Mouse (Mus musculus): ENCODE data around the gene Ctsa. TPM values are rescaled to one million over a fixed set of nuclear protein-coding genes. Genes with fewer than 3 reads are reported as not detected.
A peak's percentile ranks its signal among the peaks of the same experiment; 100 is the strongest.
"Not testable (repeated sequence)": the region's sequence is repeated elsewhere in the genome, so short reads cannot be mapped to it uniquely, and the experiment has no call there.

Ctsa gene
- total and polyA plus RNA-seq, 2 experiments from 2014 or later = 134 to 263 TPM

- H3K36me3 ChIP-seq (replicated peaks; ENCODE audit: control insufficient read depth, insufficient read depth, low read length) = peaks cover 41% of the 10 kb centered on the region
- H3K27ac ChIP-seq (ENCODE audit: low read depth); ATAC-seq (ENCODE audit: insufficient read depth, low read depth); H3K4me3 ChIP-seq (ENCODE audit: low read depth, low read length); H3K27me3 ChIP-seq (ENCODE audit: control insufficient read depth, insufficient read depth, low read length); H3K9me3 ChIP-seq (replicated peaks; ENCODE audit: control insufficient read depth, low read length); H3K4me1 ChIP-seq (ENCODE audit: control insufficient read depth, insufficient read depth); DNase-seq (ENCODE audit: low spot score); H3K9ac ChIP-seq (replicated peaks; ENCODE audit: low read depth, low read length); H3K4me2 ChIP-seq (ENCODE audit: low read depth, low read length): not testable (repeated sequence)
- 69% methylated on average over 6 of the region's 6 CpGs for WGBS
- TF ChIP-seq CTCF (IDR thresholded peaks at IDR 0.05; ENCODE audit: low read depth) = peak; percentile 34
Measured at GRCm38 (mm10) chr2:164798554-164798953, 34.1 kb upstream of the Ctsa start.

- no peak for ATAC-seq (ENCODE audit: insufficient read depth, low read depth)
- no peak for DNase-seq (ENCODE audit: low spot score)
- H3K9me3 ChIP-seq (replicated peaks; ENCODE audit: control insufficient read depth, low read length) = no peaks in the 10 kb centered on the region
- H3K4me1 ChIP-seq (ENCODE audit: control insufficient read depth, insufficient read depth) = peaks cover 10% of the 10 kb centered on the region
- H3K4me3 ChIP-seq (ENCODE audit: low read depth, low read length) = no peak overlapping the region
- H3K4me2 ChIP-seq (ENCODE audit: low read depth, low read length) = no peak overlapping the region
- TF ChIP-seq EP300 (IDR thresholded peaks at IDR 0.05; ENCODE audit: low read depth) (no peak), CTCF (IDR thresholded peaks at IDR 0.05; ENCODE audit: low read depth) (no peak)
- no peak overlapping the region for H3K9ac ChIP-seq (replicated peaks; ENCODE audit: low read depth, low read length)
- peaks cover 32% of the 10 kb centered on the region for H3K36me3 ChIP-seq (replicated peaks; ENCODE audit: control insufficient read depth, insufficient read depth, low read length)
- no peak overlapping the region for H3K27ac ChIP-seq (ENCODE audit: low read depth)
- WGBS = 78% methylated on average over 13 of the region's 13 CpGs
- no peaks in the 10 kb centered on the region for H3K27me3 ChIP-seq (ENCODE audit: control insufficient read depth, insufficient read depth, low read length)
Measured at GRCm38 (mm10) chr2:164800252-164801004, 32.2 kb upstream of the Ctsa start.

- Histone ChIP-seq H3K9ac (replicated peaks; ENCODE audit: low read depth, low read length) (peak overlapping the region; percentile 82; the same call in 1 of the 2 replicates), H3K4me1 (ENCODE audit: control insufficient read depth, insufficient read depth) (peaks cover 18% of the 10 kb centered on the region), H3K4me3 (ENCODE audit: low read depth, low read length) (peak overlapping the region; percentile 81; the same call in 1 of the 2 replicates), H3K9me3 (replicated peaks; ENCODE audit: control insufficient read depth, low read length) (no peaks in the 10 kb centered on the region), H3K4me2 (ENCODE audit: low read depth, low read length) (peak overlapping the region; percentile 67; the same call in 1 of the 2 replicates), H3K36me3 (replicated peaks; ENCODE audit: control insufficient read depth, insufficient read depth, low read length) (peaks cover 10% of the 10 kb centered on the region), H3K27me3 (ENCODE audit: control insufficient read depth, insufficient read depth, low read length) (no peaks in the 10 kb centered on the region), H3K27ac (ENCODE audit: low read depth) (no peak overlapping the region)
- DNase-seq (ENCODE audit: low spot score) (no peak), ATAC-seq (ENCODE audit: insufficient read depth, low read depth) (no peak)
- WGBS = 82% methylated on average over 16 of the region's 16 CpGs
- TF ChIP-seq CTCF (IDR thresholded peaks at IDR 0.05; ENCODE audit: low read depth) = no peak
- no peak for TF ChIP-seq EP300 (IDR thresholded peaks at IDR 0.05; ENCODE audit: low read depth)
Measured at GRCm38 (mm10) chr2:164803201-164803920, 29.3 kb upstream of the Ctsa start.

GRCm38 (mm10) chr2:164803921-164804313, 28.8 kb upstream of the Ctsa start:
- Histone ChIP-seq H3K4me2 (ENCODE audit: low read depth, low read length) (peak overlapping the region; percentile 67), H3K27ac (ENCODE audit: low read depth) (peak overlapping the region; percentile 85)
- TF ChIP-seq EP300 (IDR thresholded peaks at IDR 0.05; ENCODE audit: low read depth) (no peak), CTCF (IDR thresholded peaks at IDR 0.05; ENCODE audit: low read depth) (no peak)

GRCm38 (mm10) chr2:164804533-164805331, 27.9 kb upstream of the Ctsa start, which contains the start of the genes Acot8 and Zswim3:
Gene Acot8, minus strand, starts transcription at chr2:164804882.
Gene Zswim3, plus strand, starts transcription at chr2:164805098.
- H3K27ac ChIP-seq (ENCODE audit: low read depth) = peak within 1 kb of the TSS; percentile 86
- H3K4me1 ChIP-seq (ENCODE audit: control insufficient read depth, insufficient read depth) = peaks cover 18% of the 10 kb centered on the region
- ATAC-seq (ENCODE audit: insufficient read depth, low read depth) (peak; percentile 96), DNase-seq (ENCODE audit: low spot score) (peak; percentile 99)
- H3K27me3 ChIP-seq (ENCODE audit: control insufficient read depth, insufficient read depth, low read length) = no peaks in the 10 kb centered on the region
- H3K36me3 ChIP-seq (replicated peaks; ENCODE audit: control insufficient read depth, insufficient read depth, low read length) = peaks cover 7% of the 10 kb centered on the region
- no peak for TF ChIP-seq CTCF (IDR thresholded peaks at IDR 0.05; ENCODE audit: low read depth)
- TF ChIP-seq EP300 (IDR thresholded peaks at IDR 0.05; ENCODE audit: low read depth) = peak; percentile 83
- H3K4me2 ChIP-seq (ENCODE audit: low read depth, low read length) = peak within 1 kb of the TSS; percentile 78
- H3K9ac ChIP-seq (replicated peaks; ENCODE audit: low read depth, low read length) = peak within 1 kb of the TSS; percentile 82
- WGBS = under 1% methylated on average over 47 of the region's 47 CpGs
- no peaks in the 10 kb centered on the region for H3K9me3 ChIP-seq (replicated peaks; ENCODE audit: control insufficient read depth, low read length)
- peak within 1 kb of the TSS; percentile 81 for H3K4me3 ChIP-seq (ENCODE audit: low read depth, low read length)

More at GRCm38 (mm10) chr2:164803921-164804313, 28.8 kb upstream of the Ctsa start:
- Histone ChIP-seq H3K4me3 (ENCODE audit: low read depth, low read length) (peak overlapping the region; percentile 81), H3K9ac (replicated peaks; ENCODE audit: low read depth, low read length) (peak overlapping the region; percentile 82), H3K36me3 (replicated peaks; ENCODE audit: control insufficient read depth, insufficient read depth, low read length) (peaks cover 9% of the 10 kb centered on the region), H3K9me3 (replicated peaks; ENCODE audit: control insufficient read depth, low read length) (no peaks in the 10 kb centered on the region), H3K27me3 (ENCODE audit: control insufficient read depth, insufficient read depth, low read length) (no peaks in the 10 kb centered on the region), H3K4me1 (ENCODE audit: control insufficient read depth, insufficient read depth) (peaks cover 18% of the 10 kb centered on the region)
- 36% methylated on average over 1 of the region's 1 CpGs for WGBS
- ATAC-seq (ENCODE audit: insufficient read depth, low read depth) (no peak), DNase-seq (ENCODE audit: low spot score) (no peak)

Data from heart, postnatal 0 days (tissue).